Mouse (Mus musculus) thymus, adult 2 months (tissue): ENCODE data around the gene Pou6f2. TPM values are rescaled to one million over a fixed set of nuclear protein-coding genes. Genes with fewer than 3 reads are reported as not detected.

ENCODE experiments used
- DNase-seq: peaks from one replicate; pipeline ENCODE4 v3.0.0; 2021
- H3K27ac ChIP-seq: fragments of 200-500 bp; 2 replicates; pipeline ENCODE4 v1.5.1; 2012; ENCODE audit warnings: low read length, control low read depth; ENCODE audit not compliant: control insufficient read depth, insufficient read depth
- H3K27me3 ChIP-seq: fragments of 200-500 bp; 2 replicates; pipeline ENCODE4 v1.6.1; 2012; ENCODE audit warnings: mild to moderate bottlenecking, low read length, moderate library complexity, mixed read lengths; ENCODE audit not compliant: control insufficient read depth, insufficient read depth
- H3K36me3 ChIP-seq: fragments of 200-500 bp; 2 replicates; pipeline ENCODE4 v1.6.1; 2012; ENCODE audit warnings: mild to moderate bottlenecking, low read length, moderate library complexity; ENCODE audit not compliant: control insufficient read depth, insufficient read depth
- H3K4me1 ChIP-seq: fragments of 200-500 bp; replicated peaks from 2 replicates; pipeline ENCODE4 v1.6.1; 2012; ENCODE audit warnings: low read length; ENCODE audit not compliant: control insufficient read depth, insufficient read depth
- H3K4me3 ChIP-seq: fragments of 200-500 bp; 2 replicates; pipeline ENCODE4 v1.5.1; 2012; ENCODE audit warnings: mild to moderate bottlenecking, low read length, control low read depth, moderate library complexity; ENCODE audit not compliant: control insufficient read depth, insufficient read depth
- CTCF ChIP-seq: fragments of 200-500 bp; IDR thresholded peaks from 2 replicates; pipeline ENCODE4 v1.5.1; 2012; ENCODE audit warnings: mild to moderate bottlenecking, control low read depth, low read length, moderate library complexity, borderline replicate concordance; ENCODE audit not compliant: control insufficient read depth, poor library complexity, insufficient read depth; ENCODE audit errors: extremely low read depth
- POLR2A ChIP-seq: fragments of 200-500 bp; IDR thresholded peaks from 2 replicates; pipeline ENCODE4 v1.6.1; 2012; ENCODE audit warnings: mild to moderate bottlenecking, low read length, control low read depth, moderate library complexity; ENCODE audit not compliant: control insufficient read depth, poor library complexity, insufficient read depth; ENCODE audit errors: extremely low read depth
- WGBS: fragments of 180-500 bp; shearing (Covaris S2); methylation state at CpG from one replicate; pipeline ENCODE4 v1.1.7; 2018; 5-methylcytosine and 5-hydroxymethylcytosine counted together
- polyA plus RNA-seq: library from polyadenylated mRNA; depleted of rRNA; stranded (reverse); fragments of >200 nt; gene quantifications from 2 replicates; pipeline ENCODE4 v1.2.3, GENCODE M21; 2012

Pou6f2 gene
- polyA plus RNA-seq, 1 experiment, result not detected

GRCm38 (mm10) chr13:18334035-18334434 is 63.5 kb downstream of the Pou6f2 start:
- no peaks in the 10 kb centered on the region for H3K36me3 ChIP-seq

GRCm38 (mm10) chr13:18332596-18332995 is 64.9 kb downstream of the Pou6f2 start:
- DNase-seq, result no peak
- 48% methylated on average over 1 of the region's 1 CpGs for WGBS
- no peak for TF ChIP-seq POLR2A
- TF ChIP-seq CTCF, result no peak

More at GRCm38 (mm10) chr13:18334035-18334434, 63.5 kb downstream of the Pou6f2 start:
- no peaks in the 10 kb centered on the region for H3K4me1 ChIP-seq
- DNase-seq, result no peak
- no peak overlapping the region for H3K27ac ChIP-seq
- WGBS, result 93% methylated on average over 4 of the region's 4 CpGs
- no peaks in the 10 kb centered on the region for H3K27me3 ChIP-seq
- no peak for TF ChIP-seq POLR2A
- TF ChIP-seq CTCF, result no peak
- H3K4me3 ChIP-seq, result no peak overlapping the region

GRCm38 (mm10) chr13:18323980-18324678 is 73.4 kb downstream of the Pou6f2 start:
- Histone ChIP-seq H3K4me3 (no peak overlapping the region), H3K4me1 (no peaks in the 10 kb centered on the region), H3K27me3 (no peaks in the 10 kb centered on the region), H3K36me3 (no peaks in the 10 kb centered on the region), H3K27ac (no peak overlapping the region)
- no peak for TF ChIP-seq CTCF
- no peak for TF ChIP-seq POLR2A
- DNase-seq, result no peak
- WGBS, result 81% methylated on average over 6 of the region's 6 CpGs

More at GRCm38 (mm10) chr13:18332596-18332995, 64.9 kb downstream of the Pou6f2 start:
- H3K4me1 ChIP-seq, result no peaks in the 10 kb centered on the region
- H3K27me3 ChIP-seq, result no peaks in the 10 kb centered on the region
- no peaks in the 10 kb centered on the region for H3K36me3 ChIP-seq
- no peak overlapping the region for H3K27ac ChIP-seq
- no peak overlapping the region for H3K4me3 ChIP-seq

GRCm38 (mm10) chr13:18323407-18323806 is 74.1 kb downstream of the Pou6f2 start:
- Histone ChIP-seq H3K4me1 (no peaks in the 10 kb centered on the region), H3K4me3 (no peak overlapping the region), H3K27ac (no peak overlapping the region), H3K27me3 (no peaks in the 10 kb centered on the region), H3K36me3 (no peaks in the 10 kb centered on the region)
- WGBS, result 79% methylated on average over 8 of the region's 8 CpGs
- DNase-seq, result no peak
- no peak for TF ChIP-seq CTCF
- no peak for TF ChIP-seq POLR2A

- no peak overlapping the region for H3K4me3 ChIP-seq
- no peak overlapping the region for H3K27ac ChIP-seq
- no peaks in the 10 kb centered on the region for H3K36me3 ChIP-seq
- no peaks in the 10 kb centered on the region for H3K27me3 ChIP-seq
- WGBS, result 89% methylated on average over 8 of the region's 8 CpGs
- H3K4me1 ChIP-seq, result no peaks in the 10 kb centered on the region
- TF ChIP-seq POLR2A (no peak), CTCF (no peak)
- DNase-seq, result no peak
Observed at GRCm38 (mm10) chr13:18312613-18313012, 84.9 kb downstream of the Pou6f2 start.

GRCm38 (mm10) chr13:18309024-18309423 is 88.5 kb downstream of the Pou6f2 start:
- no peaks in the 10 kb centered on the region for H3K36me3 ChIP-seq
- H3K27me3 ChIP-seq, result no peaks in the 10 kb centered on the region
- TF ChIP-seq CTCF (no peak), POLR2A (no peak)
- 91% methylated on average over 7 of the region's 7 CpGs for WGBS
- DNase-seq, result no peak
- H3K4me3 ChIP-seq, result no peak overlapping the region
- no peaks in the 10 kb centered on the region for H3K4me1 ChIP-seq
- H3K27ac ChIP-seq, result no peak overlapping the region
